Mouse (Mus musculus): ENCODE measurements around the gene Hoxc8. TPM values are rescaled to one million over a fixed set of nuclear protein-coding genes. Genes with fewer than 3 reads are reported as not detected.

Gene Hoxc8
- polyA plus RNA-seq, 1 experiment = not detected

DNA sequence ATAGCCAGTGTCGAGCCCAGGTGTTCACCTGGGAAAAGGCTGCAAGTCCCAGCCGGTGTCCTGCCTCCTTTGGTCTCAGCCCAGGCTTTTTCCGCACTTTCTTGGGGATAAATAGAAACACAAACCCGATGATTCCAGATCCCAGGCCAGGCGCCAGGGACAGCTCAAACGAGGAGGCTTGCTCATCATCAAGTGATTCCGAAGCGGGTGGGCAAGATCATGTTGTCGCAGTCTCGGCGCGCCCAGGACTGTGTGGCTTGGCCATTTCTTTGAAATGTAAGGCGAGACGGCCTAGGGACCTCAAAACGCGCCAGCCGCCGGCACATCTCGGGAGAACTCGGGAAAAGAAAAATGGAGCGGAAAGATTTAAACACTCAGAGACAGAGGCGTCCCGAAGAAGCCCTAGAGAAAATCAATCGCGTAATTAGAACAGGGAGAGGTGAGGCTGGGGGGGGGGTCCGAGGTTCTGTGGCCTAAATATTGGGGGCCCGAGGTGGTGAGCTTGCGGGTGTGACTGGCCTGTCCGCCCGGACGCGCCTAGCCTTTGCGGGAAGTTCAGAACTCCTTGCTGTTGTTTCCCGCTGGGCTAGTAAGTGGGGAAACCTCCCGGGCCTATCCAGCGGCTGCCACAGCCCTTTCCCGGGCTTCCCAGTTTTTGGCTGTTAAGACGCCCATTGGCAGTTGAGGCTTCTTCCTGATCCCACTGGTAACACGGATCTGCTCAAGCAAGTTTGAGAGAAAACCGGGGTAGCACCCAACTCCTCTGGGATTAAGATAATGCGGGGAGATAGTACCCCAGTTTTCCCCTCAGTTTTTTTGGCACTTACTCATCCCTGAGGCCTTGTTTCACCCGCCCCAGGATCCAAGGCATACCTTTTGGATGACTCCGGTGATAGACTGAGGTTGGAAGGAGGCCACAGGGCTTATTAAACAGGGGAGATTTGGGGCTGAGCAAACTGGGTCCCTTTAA, 37.1 kb downstream of the Hoxc8 start:
- Histone ChIP-seq H3K27ac (ENCODE audit: insufficient read depth, low read length) (no peak overlapping the region), H3K4me3 (ENCODE audit: insufficient read depth, low read length) (no peak overlapping the region)
- no peak for TF ChIP-seq CTCF (IDR thresholded peaks at IDR 0.05; ENCODE audit: extremely low read depth, insufficient read depth, low read length)
- no peak for TF ChIP-seq POLR2A (IDR thresholded peaks at IDR 0.05; ENCODE audit: extremely low read depth, insufficient read depth, low read length)

GRCm38 (mm10) chr15:103028916-103029512, 38.6 kb downstream of the Hoxc8 start:
- no peak overlapping the region for H3K27ac ChIP-seq (ENCODE audit: insufficient read depth, low read length)
- no peak for TF ChIP-seq CTCF (IDR thresholded peaks at IDR 0.05; ENCODE audit: extremely low read depth, insufficient read depth, low read length)

More for the DNA sequence above, 37.1 kb downstream of the Hoxc8 start:
- no peaks in the 10 kb centered on the region for H3K4me1 ChIP-seq (ENCODE audit: control insufficient read depth, insufficient read depth, low read length)

DNA sequence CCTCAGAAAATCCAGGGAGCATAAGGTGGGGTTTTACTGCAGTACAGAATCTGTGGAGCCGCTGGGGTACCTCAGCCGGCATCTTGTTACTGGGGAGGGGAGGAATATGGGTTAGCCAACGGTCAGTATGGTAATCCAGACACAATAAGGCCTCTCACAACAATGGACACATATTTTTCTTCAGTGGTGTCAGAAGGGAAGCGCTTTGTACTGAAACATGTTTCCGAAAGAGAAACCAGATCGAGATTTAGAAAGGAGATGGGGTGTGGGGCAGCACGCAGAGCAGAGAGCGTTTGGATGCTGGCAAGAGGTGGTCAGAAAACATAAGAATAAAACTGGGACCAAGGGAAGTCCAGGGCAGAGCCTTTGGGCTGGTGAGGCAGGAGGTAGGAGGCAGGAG, 39.7 kb downstream of the Hoxc8 start:
- H3K27ac ChIP-seq (ENCODE audit: insufficient read depth, low read length) = no peak overlapping the region
- no peak overlapping the region for H3K4me3 ChIP-seq (ENCODE audit: insufficient read depth, low read length)
- TF ChIP-seq CTCF (IDR thresholded peaks at IDR 0.05; ENCODE audit: extremely low read depth, insufficient read depth, low read length) = no peak
- TF ChIP-seq POLR2A (IDR thresholded peaks at IDR 0.05; ENCODE audit: extremely low read depth, insufficient read depth, low read length) = no peak
- H3K4me1 ChIP-seq (ENCODE audit: control insufficient read depth, insufficient read depth, low read length) = no peaks in the 10 kb centered on the region

More at GRCm38 (mm10) chr15:103028916-103029512, 38.6 kb downstream of the Hoxc8 start:
- H3K4me1 ChIP-seq (ENCODE audit: control insufficient read depth, insufficient read depth, low read length) = no peaks in the 10 kb centered on the region
- no peak overlapping the region for H3K4me3 ChIP-seq (ENCODE audit: insufficient read depth, low read length)

DNA sequence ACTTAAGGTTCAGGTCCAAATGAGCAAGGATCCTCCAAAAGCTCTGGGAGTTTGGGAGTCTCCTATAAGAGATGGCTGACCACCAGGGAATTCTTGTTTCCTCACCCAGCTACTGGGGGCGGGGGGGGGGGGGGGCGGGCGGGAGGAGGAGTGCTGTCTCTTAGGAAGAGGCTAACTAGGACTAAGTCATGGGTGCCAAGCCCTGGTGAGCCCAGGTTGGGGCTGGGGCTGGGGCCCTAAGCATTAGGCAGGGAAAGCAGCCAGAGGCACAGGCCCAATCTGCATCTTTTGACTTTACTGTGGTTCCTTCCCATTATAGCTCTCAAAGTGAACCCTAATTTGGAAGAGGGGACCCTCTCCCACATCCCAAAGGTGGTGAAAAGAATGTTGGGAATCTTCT, 41.8 kb downstream of the Hoxc8 start:
- no peaks in the 10 kb centered on the region for H3K4me1 ChIP-seq (ENCODE audit: control insufficient read depth, insufficient read depth, low read length)
- H3K4me3 ChIP-seq (ENCODE audit: insufficient read depth, low read length) = no peak overlapping the region
- H3K27ac ChIP-seq (ENCODE audit: insufficient read depth, low read length) = no peak overlapping the region
- TF ChIP-seq POLR2A (IDR thresholded peaks at IDR 0.05; ENCODE audit: extremely low read depth, insufficient read depth, low read length) (no peak), CTCF (IDR thresholded peaks at IDR 0.05; ENCODE audit: extremely low read depth, insufficient read depth, low read length) (no peak)

DNA sequence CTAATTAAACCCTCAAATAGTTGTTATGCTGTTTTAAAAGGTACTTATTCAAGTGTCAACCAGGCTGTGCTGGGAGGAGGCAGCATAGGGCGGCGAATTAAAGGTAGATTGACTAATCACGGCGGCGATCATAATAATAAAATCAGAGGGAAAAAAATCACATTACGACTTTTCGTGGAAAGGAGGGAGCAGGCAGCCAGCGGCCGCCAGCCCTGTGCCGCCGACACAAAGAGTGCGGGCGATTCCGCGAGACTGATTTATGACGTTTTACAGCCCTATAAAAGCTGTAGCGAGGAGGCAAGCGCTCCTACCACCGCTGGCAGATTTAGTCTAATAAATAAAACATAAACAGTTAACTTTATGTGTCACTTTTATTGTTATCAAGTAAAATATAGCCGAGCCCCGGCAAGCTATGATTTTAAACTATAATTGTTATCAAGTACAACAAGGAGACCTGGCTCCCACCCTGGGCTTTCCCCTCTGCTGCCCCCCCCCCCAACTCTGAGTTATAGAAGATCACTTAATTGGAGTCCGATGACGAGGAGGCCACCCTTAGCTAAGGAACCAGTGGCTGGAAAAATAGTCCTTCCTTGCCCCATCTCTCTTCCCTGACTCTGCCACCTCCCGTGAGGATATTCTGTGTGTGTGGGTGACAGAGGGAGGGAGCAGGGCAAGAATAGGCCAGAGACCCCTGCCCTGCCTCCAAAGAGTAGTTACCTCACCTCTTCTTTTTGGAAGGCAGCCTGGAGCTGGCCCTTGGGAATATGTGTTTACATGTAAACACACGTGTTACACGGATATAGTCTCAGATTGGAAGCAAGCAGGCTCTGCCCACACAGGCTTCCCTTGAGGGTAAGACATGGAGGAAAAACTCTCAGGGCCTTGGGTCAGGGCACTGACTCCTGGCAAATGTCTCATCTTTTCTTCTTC, 42.5 kb downstream of the Hoxc8 start:
- no peak overlapping the region for H3K4me3 ChIP-seq (ENCODE audit: insufficient read depth, low read length)
- no peaks in the 10 kb centered on the region for H3K4me1 ChIP-seq (ENCODE audit: control insufficient read depth, insufficient read depth, low read length)
- no peak for TF ChIP-seq POLR2A (IDR thresholded peaks at IDR 0.05; ENCODE audit: extremely low read depth, insufficient read depth, low read length)
- TF ChIP-seq CTCF (IDR thresholded peaks at IDR 0.05; ENCODE audit: extremely low read depth, insufficient read depth, low read length) = no peak
- H3K27ac ChIP-seq (ENCODE audit: insufficient read depth, low read length) = no peak overlapping the region

DNA sequence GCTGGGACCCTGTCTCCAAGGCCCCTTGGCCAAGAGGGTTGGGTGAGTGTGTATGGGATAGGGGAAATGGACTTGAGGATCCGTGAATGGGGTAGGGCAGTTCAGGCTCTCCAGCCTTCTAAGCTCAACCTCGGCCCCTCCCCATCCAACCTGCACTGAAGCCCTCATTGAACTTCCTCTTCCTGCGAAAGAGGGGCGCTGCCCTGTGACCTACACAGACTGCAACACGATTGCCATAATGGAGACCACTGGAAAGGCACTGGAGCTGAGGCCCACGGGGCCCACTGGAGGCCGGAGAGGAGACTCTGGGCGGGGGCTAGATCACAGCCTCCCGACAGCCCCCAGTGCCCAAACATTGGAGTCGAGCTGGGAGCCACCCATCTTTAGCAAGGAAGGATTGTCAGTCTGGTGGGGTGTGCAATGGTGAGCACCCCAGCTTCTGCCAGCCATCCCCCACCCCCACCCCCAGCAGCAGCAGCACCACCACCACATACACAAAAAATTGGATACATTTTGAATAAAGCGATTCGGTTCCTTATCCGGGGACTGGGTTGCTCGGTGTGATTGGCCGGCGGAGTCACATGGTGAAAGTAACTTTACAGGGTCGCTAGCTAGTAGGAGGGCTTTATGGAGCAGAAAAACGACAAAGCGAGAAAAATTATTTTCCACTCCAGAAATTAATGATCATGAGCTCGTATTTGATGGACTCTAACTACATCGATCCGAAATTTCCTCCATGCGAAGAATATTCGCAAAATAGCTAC, 43.8 kb downstream of the Hoxc8 start:
- H3K4me3 ChIP-seq (ENCODE audit: insufficient read depth, low read length) = no peak overlapping the region
- TF ChIP-seq CTCF (IDR thresholded peaks at IDR 0.05; ENCODE audit: extremely low read depth, insufficient read depth, low read length) = no peak
- TF ChIP-seq POLR2A (IDR thresholded peaks at IDR 0.05; ENCODE audit: extremely low read depth, insufficient read depth, low read length) = no peak
- no peaks in the 10 kb centered on the region for H3K4me1 ChIP-seq (ENCODE audit: control insufficient read depth, insufficient read depth, low read length)
- no peak overlapping the region for H3K27ac ChIP-seq (ENCODE audit: insufficient read depth, low read length)

- Histone ChIP-seq H3K4me3 (ENCODE audit: insufficient read depth, low read length) (no peak overlapping the region), H3K27ac (ENCODE audit: insufficient read depth, low read length) (no peak overlapping the region), H3K4me1 (ENCODE audit: control insufficient read depth, insufficient read depth, low read length) (no peaks in the 10 kb centered on the region)
- TF ChIP-seq CTCF (IDR thresholded peaks at IDR 0.05; ENCODE audit: extremely low read depth, insufficient read depth, low read length) (no peak), POLR2A (IDR thresholded peaks at IDR 0.05; ENCODE audit: extremely low read depth, insufficient read depth, low read length) (no peak)
Measured at GRCm38 (mm10) chr15:103034807-103035547, 44.6 kb downstream of the Hoxc8 start.

DNA sequence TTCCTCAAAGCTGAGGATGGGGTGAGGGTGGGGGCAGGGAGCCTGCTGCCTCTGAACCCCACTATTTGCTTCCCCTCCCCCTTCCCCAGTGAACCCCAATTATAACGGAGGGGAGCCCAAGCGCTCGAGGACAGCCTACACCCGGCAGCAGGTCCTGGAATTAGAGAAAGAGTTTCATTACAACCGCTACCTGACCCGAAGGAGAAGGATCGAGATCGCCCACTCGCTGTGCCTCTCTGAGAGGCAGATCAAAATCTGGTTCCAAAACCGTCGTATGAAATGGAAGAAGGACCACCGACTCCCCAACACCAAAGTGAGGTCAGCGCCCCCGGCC, 45.1 kb downstream of the Hoxc8 start:
- TF ChIP-seq CTCF (IDR thresholded peaks at IDR 0.05; ENCODE audit: extremely low read depth, insufficient read depth, low read length) (no peak), POLR2A (IDR thresholded peaks at IDR 0.05; ENCODE audit: extremely low read depth, insufficient read depth, low read length) (no peak)
- H3K4me3 ChIP-seq (ENCODE audit: insufficient read depth, low read length) = no peak overlapping the region
- H3K4me1 ChIP-seq (ENCODE audit: control insufficient read depth, insufficient read depth, low read length) = no peaks in the 10 kb centered on the region
- H3K27ac ChIP-seq (ENCODE audit: insufficient read depth, low read length) = no peak overlapping the region
